Mouse (Mus musculus): ENCODE measurements around the gene Olfr59.

DNA sequence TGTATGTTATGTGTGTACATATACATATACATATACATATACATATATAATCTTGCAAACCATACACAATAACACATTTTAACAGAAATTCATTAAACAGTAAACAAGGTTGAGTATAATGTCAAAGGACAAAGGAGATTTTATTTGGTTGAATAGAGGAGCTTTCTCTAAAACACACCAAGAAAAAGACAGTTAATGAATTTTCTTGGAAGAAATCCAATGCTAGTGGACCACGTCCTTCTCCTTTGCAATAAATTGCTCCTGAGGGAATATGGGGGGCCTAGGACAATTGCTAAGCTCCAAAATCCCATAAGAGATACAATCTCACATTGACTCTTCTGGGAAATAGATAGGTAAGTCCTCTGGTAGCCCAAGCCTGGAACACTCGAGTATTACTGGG, 24.0 kb upstream of the Olfr59 start, which contains the start of gene Olfr406:
- TF ChIP-seq CTCF (IDR thresholded peaks at IDR 0.05; ENCODE audit: control insufficient read depth, insufficient read depth, insufficient replicate concordance, low read depth, low read length) (no peak), POLR2A (IDR thresholded peaks at IDR 0.05; ENCODE audit: control insufficient read depth, low read depth, low read length) (no peak)

All from testis, adult 2 months (tissue).